Comparison of ENCODE assay signal across 8 mouse cellular contexts in the genomic region with DNA sequence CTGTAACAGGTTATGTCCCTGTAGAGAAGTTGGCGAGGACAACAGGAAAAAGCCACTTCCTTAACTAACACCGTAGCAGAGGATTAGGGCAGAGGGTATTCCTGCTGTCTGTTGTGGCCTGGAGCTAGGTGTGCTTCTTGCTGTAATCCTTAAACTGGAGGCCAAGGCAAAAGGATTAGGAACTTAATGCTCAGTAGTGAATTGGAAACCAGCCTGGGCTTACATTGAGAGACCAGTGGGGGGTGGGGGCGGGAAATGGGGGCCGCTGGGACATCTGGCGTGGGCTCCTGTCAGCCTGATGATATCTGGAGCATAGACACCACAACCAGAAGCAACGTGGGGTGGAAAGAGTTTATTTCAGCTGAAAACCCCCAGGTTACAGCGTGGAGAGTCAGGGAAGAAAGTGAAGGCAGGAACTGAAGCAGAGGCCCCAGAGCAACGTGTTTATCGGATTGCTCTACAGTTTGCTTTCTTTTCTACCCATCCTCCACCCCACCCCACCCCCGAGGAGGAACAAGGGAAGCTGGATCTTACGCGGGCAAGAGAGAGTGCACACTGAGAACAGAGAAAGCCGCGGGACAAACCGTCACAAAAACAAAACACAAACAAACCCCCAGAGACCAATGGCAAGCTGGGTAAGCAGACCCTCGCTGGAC. TPM values are rescaled to one million over a fixed set of nuclear protein-coding genes. Genes with fewer than 3 reads are reported as not detected.
A peak's percentile ranks its signal among the peaks of the same experiment; 100 is the strongest.
DNase-seq lines count a peak whose midpoint lies in the region; ATAC-seq and TF ChIP-seq lines count a peak whose summit lies in the region.

No protein-coding gene starts in this region.

- peak overlapping the region; percentile 27 for H3K4me3 ChIP-seq in lung, embryonic 15.5 days
- peak overlapping the region; percentile 24 for H3K4me3 ChIP-seq in limb, embryonic 14.5 days (replicated peaks; ENCODE audit: low read length)
- H3K4me3 ChIP-seq in neural tube, embryonic 14.5 days (ENCODE audit: low read depth, low read length) = no peak overlapping the region

- H3K27me3 ChIP-seq in lung, embryonic 15.5 days = no peaks in the 10 kb centered on the region
- no peaks in the 10 kb centered on the region for H3K27me3 ChIP-seq in limb, embryonic 14.5 days (ENCODE audit: control insufficient read depth, insufficient read depth, low read length)
- H3K27me3 ChIP-seq in neural tube, embryonic 14.5 days (ENCODE audit: control insufficient read depth, insufficient read depth, low read length) = no peaks in the 10 kb centered on the region

- no peak for TF ChIP-seq POLR2A in limb, embryonic 14.5 days (IDR thresholded peaks at IDR 0.05; ENCODE audit: borderline replicate concordance, extremely low read depth, insufficient read depth, insufficient read length)

- peaks cover 8% of the 10 kb centered on the region for H3K4me1 ChIP-seq in lung, embryonic 15.5 days
- no peaks in the 10 kb centered on the region for H3K4me1 ChIP-seq in limb, embryonic 14.5 days (ENCODE audit: control insufficient read depth, insufficient read depth, low read length)
- peaks cover 4% of the 10 kb centered on the region; the same call in 1 of the 2 replicates for H3K4me1 ChIP-seq in neural tube, embryonic 14.5 days (ENCODE audit: control insufficient read depth, insufficient read depth, low read length)

- 10% methylated on average over 16 of the region's 16 CpGs for WGBS in lung, embryonic 15.5 days
- 7% methylated on average over 16 of the region's 16 CpGs for WGBS in limb, embryonic 14.5 days
- WGBS in neural tube, embryonic 14.5 days = 13% methylated on average over 16 of the region's 16 CpGs

- no peak for ATAC-seq in lung, embryonic 15.5 days (ENCODE audit: borderline replicate concordance, extremely low read depth, low FRiP score, low TSS enrichment)
- ATAC-seq in limb, embryonic 14.5 days (ENCODE audit: low FRiP score, low read depth) = no peak
- ATAC-seq in neural tube, embryonic 14.5 days (ENCODE audit: low read depth) = no peak

- no peak for DNase-seq in lung, postnatal 25 days (ENCODE audit: low spot score)
- peak; percentile 99 for DNase-seq in fat pad, adult 2 months (ENCODE audit: extremely low read depth, low read depth, low spot score)
- no peak for DNase-seq in limb, embryonic 14.5 days (ENCODE audit: low spot score)
- no peak for DNase-seq in left cerebral cortex, postnatal 14 days (ENCODE audit: low spot score in 2 of 2)
- no peak for DNase-seq in left cerebral cortex, postnatal 25 days (ENCODE audit: low spot score in 2 of 2)
- DNase-seq in gastrocnemius, postnatal 25 days = no peak

- peak overlapping the region; percentile 39 for H3K27ac ChIP-seq in lung, embryonic 15.5 days
- H3K27ac ChIP-seq in limb, embryonic 14.5 days (replicated peaks; ENCODE audit: low read depth, low read length) = no peak overlapping the region; the same call in 1 of the 2 replicates
- H3K27ac ChIP-seq in neural tube, embryonic 14.5 days (ENCODE audit: low read depth, low read length) = no peak overlapping the region

- no peaks in the 10 kb centered on the region for H3K9me3 ChIP-seq in lung, embryonic 15.5 days
- H3K9me3 ChIP-seq in limb, embryonic 14.5 days (ENCODE audit: control insufficient read depth, low read length) = no peaks in the 10 kb centered on the region
- H3K9me3 ChIP-seq in neural tube, embryonic 14.5 days (ENCODE audit: control insufficient read depth, low read length) = no peaks in the 10 kb centered on the region

- peak overlapping the region; percentile 41 for H3K9ac ChIP-seq in lung, embryonic 15.5 days
- H3K9ac ChIP-seq in limb, embryonic 14.5 days (ENCODE audit: low read depth, low read length, severe bottlenecking) = peak overlapping the region; percentile 55
- H3K9ac ChIP-seq in neural tube, embryonic 14.5 days (replicated peaks; ENCODE audit: low read depth, low read length) = no peak overlapping the region

- intact Hi-C loops in left cerebral cortex, postnatal 14 days (cut with DNase I) = loop anchor here (10.0 kb wide), 1 partner anchor 264 kb away; no protein-coding TSS in a partner anchor
- intact Hi-C loops in left cerebral cortex, postnatal 25 days (cut with DNase I) = no loop called here

- no peaks in the 10 kb centered on the region for H3K36me3 ChIP-seq in lung, embryonic 15.5 days
- H3K36me3 ChIP-seq in limb, embryonic 14.5 days (ENCODE audit: control insufficient read depth, insufficient read depth, low read length) = no peaks in the 10 kb centered on the region
- no peaks in the 10 kb centered on the region for H3K36me3 ChIP-seq in neural tube, embryonic 14.5 days (ENCODE audit: control insufficient read depth, insufficient read depth, low read length)

- peak overlapping the region; percentile 51 for H3K4me2 ChIP-seq in lung, embryonic 15.5 days
- peak overlapping the region; percentile 45 for H3K4me2 ChIP-seq in limb, embryonic 14.5 days (replicated peaks; ENCODE audit: low read depth, low read length, severe bottlenecking)
- peak overlapping the region; percentile 24; the same call in 1 of the 2 replicates for H3K4me2 ChIP-seq in neural tube, embryonic 14.5 days (ENCODE audit: low read depth, low read length)

RNA-seq across cellular contexts. Expression of a gene that starts 18.9 kb away (rescaled TPM):
- polyA plus RNA-seq in lung, embryonic 15.5 days (2015; fragmentation: Nextera tagmentation; extraction: Ambion mirVana) = 67.5 and 70.9 TPM in 2 replicates
- 54.4 and 75.1 TPM in 2 replicates for polyA plus RNA-seq in limb, embryonic 14.5 days (2012; rRNA removed)
- 44.1 and 44.4 TPM in 2 replicates for polyA plus RNA-seq in limb, embryonic 14.5 days (2014; fragmentation: Nextera tagmentation; extraction: Ambion mirVana)
- 24.7 and 30.0 TPM in 2 replicates for polyA plus RNA-seq in neural tube, embryonic 14.5 days (2014; fragmentation: Nextera tagmentation; extraction: Ambion mirVana)
- 10 to 100 TPM; 19.2 to 22.3 TPM for total RNA-seq in left cerebral cortex, postnatal 14 days (2021)
- total RNA-seq in left cerebral cortex, postnatal 25 days (2021) = 10 to 100 TPM; 18.4 to 20.5 TPM
- total RNA-seq in gastrocnemius, postnatal 25 days (2021) = 1 to 10 TPM; 3.2 to 8.7 TPM

RNA-seq across cellular contexts. Expression of a gene that starts 20.0 kb away (rescaled TPM):
- polyA plus RNA-seq in lung, embryonic 15.5 days (2015; fragmentation: Nextera tagmentation; extraction: Ambion mirVana) = 0.91 and 1.1 TPM in 2 replicates
- polyA plus RNA-seq in limb, embryonic 14.5 days (2012; rRNA removed) = 11.2 and 15.0 TPM in 2 replicates
- polyA plus RNA-seq in limb, embryonic 14.5 days (2014; fragmentation: Nextera tagmentation; extraction: Ambion mirVana) = 4.9 and 6.3 TPM in 2 replicates
- polyA plus RNA-seq in neural tube, embryonic 14.5 days (2014; fragmentation: Nextera tagmentation; extraction: Ambion mirVana) = 0.19 and 0.22 TPM in 2 replicates
- total RNA-seq in left cerebral cortex, postnatal 14 days (2021) = under 1 TPM; 0.17 to 0.18 TPM
- total RNA-seq in left cerebral cortex, postnatal 25 days (2021) = not detected
- total RNA-seq in gastrocnemius, postnatal 25 days (2021) = under 1 TPM in 1 of 2 experiments, not detected in 1; 0.31 TPM

RNA-seq across cellular contexts. Expression of a gene that starts 26.1 kb away (rescaled TPM):
- polyA plus RNA-seq in lung, embryonic 15.5 days (2015; fragmentation: Nextera tagmentation; extraction: Ambion mirVana) = 125 and 133 TPM in 2 replicates
- polyA plus RNA-seq in limb, embryonic 14.5 days (2012; rRNA removed) = 87.0 and 101 TPM in 2 replicates
- polyA plus RNA-seq in limb, embryonic 14.5 days (2014; fragmentation: Nextera tagmentation; extraction: Ambion mirVana) = 127 and 142 TPM in 2 replicates
- 131 and 135 TPM in 2 replicates for polyA plus RNA-seq in neural tube, embryonic 14.5 days (2014; fragmentation: Nextera tagmentation; extraction: Ambion mirVana)
- total RNA-seq in left cerebral cortex, postnatal 14 days (2021) = 10 to 100 TPM; 74.6 to 78.2 TPM
- total RNA-seq in left cerebral cortex, postnatal 25 days (2021) = 10 to 100 TPM; 72.6 to 75.2 TPM
- 100 to 1,000 TPM; 156 to 166 TPM for total RNA-seq in gastrocnemius, postnatal 25 days (2021)

RNA-seq across cellular contexts. Expression of a gene that starts 39.0 kb away (rescaled TPM):
- polyA plus RNA-seq in lung, embryonic 15.5 days (2015; fragmentation: Nextera tagmentation; extraction: Ambion mirVana) = 205 and 209 TPM in 2 replicates
- 203 and 265 TPM in 2 replicates for polyA plus RNA-seq in limb, embryonic 14.5 days (2012; rRNA removed)
- polyA plus RNA-seq in limb, embryonic 14.5 days (2014; fragmentation: Nextera tagmentation; extraction: Ambion mirVana) = 271 and 274 TPM in 2 replicates
- 248 and 267 TPM in 2 replicates for polyA plus RNA-seq in neural tube, embryonic 14.5 days (2014; fragmentation: Nextera tagmentation; extraction: Ambion mirVana)
- 100 to 1,000 TPM in 1 of 2 experiments, 10 to 100 TPM in 1; 95.9 to 101 TPM for total RNA-seq in left cerebral cortex, postnatal 14 days (2021)
- total RNA-seq in left cerebral cortex, postnatal 25 days (2021) = 10 to 100 TPM; 88.2 to 93.6 TPM
- total RNA-seq in gastrocnemius, postnatal 25 days (2021) = 10 to 100 TPM; 21.4 to 23.7 TPM

RNA-seq across cellular contexts. Expression of a gene that starts 40.4 kb away (rescaled TPM):
- polyA plus RNA-seq in lung, embryonic 15.5 days (2015; fragmentation: Nextera tagmentation; extraction: Ambion mirVana) = 0.65 and 1.7 TPM in 2 replicates
- polyA plus RNA-seq in limb, embryonic 14.5 days (2012; rRNA removed) = 2.7 and 3.7 TPM in 2 replicates
- 3.3 and 3.5 TPM in 2 replicates for polyA plus RNA-seq in limb, embryonic 14.5 days (2014; fragmentation: Nextera tagmentation; extraction: Ambion mirVana)
- polyA plus RNA-seq in neural tube, embryonic 14.5 days (2014; fragmentation: Nextera tagmentation; extraction: Ambion mirVana) = not detected in 2 replicates
- total RNA-seq in left cerebral cortex, postnatal 14 days (2021) = not detected
- not detected for total RNA-seq in left cerebral cortex, postnatal 25 days (2021)
- total RNA-seq in gastrocnemius, postnatal 25 days (2021) = 100 to 1,000 TPM in 1 of 2 experiments, 10 to 100 TPM in 1; 92.3 to 377 TPM
